Mouse (Mus musculus) embryonic fibroblast, embryonic 13.5 days (primary cell): Measurements from ENCODE around the gene Gm20388.

ENCODE experiments used
- CTCF ChIP-seq: IDR thresholded peaks from 2 replicates; pipeline ENCODE4 v1.5.1; 2011; ENCODE audit warnings: mild to moderate bottlenecking, control low read depth, low read length, moderate library complexity, borderline replicate concordance; ENCODE audit not compliant: insufficient read depth
- POLR2A ChIP-seq: IDR thresholded peaks from 2 replicates; pipeline ENCODE4 v1.6.1; 2011; ENCODE audit warnings: low read depth, mild to moderate bottlenecking, control low read depth, low read length, moderate library complexity

DNA sequence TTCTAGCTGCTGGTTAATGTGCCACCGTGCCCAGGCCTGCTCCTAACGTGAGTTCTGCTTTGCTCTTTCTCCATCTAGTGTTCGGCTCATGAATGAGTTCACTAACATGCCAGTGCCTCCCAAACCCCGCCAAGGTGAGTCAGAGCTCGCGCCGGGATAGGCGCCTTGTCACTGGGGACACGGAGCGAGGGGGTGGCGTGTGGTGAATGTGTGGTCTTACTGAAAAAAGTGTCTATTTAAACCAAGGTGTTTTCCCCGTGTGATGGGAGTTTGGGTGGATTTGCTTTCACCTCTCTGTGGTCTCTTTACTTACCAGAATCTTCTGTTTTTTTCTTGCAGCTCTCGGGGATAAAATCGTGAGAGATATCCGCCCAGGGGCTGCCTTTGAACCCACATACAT lies 37.7 kb downstream of the Gm20388 start:
- TF ChIP-seq CTCF (no peak), POLR2A (no peak)
